Mouse (Mus musculus) right cerebral cortex, postnatal 10 days (tissue): ENCODE results near the gene Eml1.

ENCODE experiments used
- DNase-seq, 2 experiments: peaks; one replicate each; pipeline ENCODE4 v3.0.0; 2021; ENCODE audit warnings: low spot score in 2 of 2

The Eml1 gene

DNA sequence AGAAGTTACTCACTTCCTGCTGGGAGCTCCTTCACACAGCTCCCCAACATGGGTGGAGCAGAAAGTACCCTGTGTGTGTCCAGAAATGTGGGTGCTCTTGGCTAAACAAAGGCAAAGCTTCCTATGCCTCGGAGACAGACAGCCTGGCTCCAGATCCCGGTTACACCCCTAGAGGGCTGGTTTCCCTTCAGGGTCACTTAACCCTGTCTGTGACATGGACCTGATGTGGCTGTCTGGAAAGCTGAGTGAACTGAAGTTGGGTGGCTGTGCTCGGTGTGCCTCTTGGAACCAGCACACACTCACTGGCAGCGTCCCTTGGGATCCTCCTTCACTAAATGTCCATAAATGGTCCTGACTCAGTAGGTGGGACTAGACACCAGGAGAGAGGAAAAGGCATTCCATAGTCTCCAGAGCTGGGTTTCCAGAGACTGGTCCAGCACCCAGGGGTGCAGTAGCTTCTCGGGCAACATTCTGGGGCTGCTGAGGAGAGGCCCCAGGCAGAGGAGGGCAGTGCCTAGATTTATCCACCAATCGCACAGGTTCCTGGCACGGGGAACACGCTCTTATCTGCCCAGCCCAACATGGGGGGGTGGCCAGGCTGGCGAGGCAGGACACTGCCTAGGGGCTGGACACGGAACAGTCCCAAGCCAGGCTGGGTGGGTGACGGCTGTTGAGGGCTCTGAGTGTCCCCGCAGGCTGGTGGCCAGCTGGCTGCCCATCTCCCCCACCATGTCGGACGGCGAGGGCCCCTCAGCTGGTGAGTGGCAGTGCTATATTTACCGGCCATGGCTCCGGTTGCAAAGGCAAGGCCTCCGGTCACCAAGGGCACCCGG lies at the start of gene Eml1:
TSS of gene Eml1 (plus strand) at position 362 of the 833 bp plus-strand sequence.
- DNase-seq: no peak

DNA sequence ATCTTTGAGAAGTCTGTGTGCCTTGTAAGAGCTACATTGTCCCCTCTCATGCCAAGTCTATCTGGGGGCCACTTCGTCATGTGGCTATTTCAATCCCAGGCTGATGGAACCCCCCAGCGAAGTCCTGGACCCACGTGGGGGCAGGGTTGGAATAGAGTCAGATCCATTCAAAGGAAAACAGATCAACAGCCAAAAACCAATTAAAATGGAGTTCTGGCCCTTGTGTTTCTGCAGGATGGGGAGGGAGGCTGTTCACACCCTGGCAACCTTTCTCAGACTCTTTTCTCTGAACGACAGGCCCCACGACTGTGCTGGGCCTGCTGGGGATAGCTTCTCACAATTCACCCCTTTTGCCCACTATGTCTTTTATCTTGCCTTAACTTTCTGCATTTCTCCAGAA lies 44.4 kb upstream of the Eml1 start:
- DNase-seq: peak; percentile 63 to 68

DNA sequence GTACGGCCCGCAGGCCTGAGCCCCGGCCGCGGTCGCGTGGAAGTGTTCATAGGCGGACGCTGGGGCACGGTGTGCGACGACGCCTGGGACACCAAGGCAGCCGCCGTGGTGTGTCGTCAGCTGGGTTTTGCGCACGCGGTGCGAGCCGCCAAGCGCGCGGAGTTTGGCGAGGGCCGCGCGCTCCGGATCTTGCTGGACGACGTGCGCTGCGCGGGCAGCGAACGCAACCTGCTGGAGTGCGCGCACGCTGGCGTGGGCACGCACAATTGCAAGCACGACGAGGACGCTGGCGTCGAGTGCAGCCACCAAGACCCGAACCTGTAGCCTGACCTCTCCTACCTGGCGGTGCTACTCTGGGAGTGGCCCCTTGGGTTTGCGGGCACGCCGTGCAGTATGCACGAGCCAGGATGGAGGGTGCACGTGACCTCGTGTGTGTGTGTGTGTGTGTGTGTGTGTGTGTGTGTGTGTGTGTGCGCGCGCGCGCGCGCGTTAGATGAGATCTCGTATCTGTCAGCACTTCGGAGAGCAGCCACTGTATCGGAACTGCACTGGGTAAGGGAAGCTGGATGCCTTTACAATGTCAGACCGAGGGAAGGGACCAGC lies 42.8 kb upstream of the Eml1 start:
- DNase-seq: peak; percentile 91 to 94

DNA sequence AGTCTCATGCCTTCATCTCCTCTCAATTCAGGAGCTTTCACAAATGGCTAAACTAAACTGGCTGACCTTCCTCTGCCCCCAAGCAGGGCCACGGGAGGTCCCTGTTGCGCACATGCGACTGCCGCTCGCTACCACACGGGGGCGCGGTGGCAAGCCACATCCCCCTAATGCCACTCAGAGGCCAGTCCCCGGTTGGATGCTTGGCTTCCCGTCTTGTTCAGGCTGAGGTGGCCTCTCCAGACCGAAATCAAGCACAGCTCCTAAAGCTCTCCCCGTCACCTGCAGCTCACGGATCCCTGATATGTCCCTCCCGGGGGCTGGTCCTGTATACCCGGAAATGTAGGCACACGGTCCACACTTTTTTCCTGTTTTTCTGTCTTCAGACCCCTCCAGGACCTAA lies 37.7 kb upstream of the Eml1 start:
- DNase-seq: peak; percentile 87 to 90

DNA sequence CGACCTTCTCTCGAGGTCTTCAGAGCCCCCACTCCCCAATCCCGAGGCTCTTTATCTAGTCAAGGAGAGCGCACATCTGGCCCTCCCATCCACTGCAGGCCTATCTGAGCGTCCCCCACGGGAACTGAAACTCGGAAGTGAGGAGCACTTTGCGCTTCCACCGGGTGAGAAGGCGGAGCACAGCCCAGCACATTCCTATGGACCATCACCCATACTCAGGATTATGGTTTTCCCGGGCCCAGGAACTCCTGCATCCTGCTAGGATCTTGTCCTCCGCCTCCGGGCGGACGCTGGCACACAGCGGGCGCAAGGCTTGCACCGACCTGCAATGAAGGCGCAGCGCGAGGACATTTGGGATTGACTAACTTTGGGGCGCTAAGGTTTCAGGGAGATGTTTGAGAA lies 37.3 kb upstream of the Eml1 start:
- DNase-seq: no peak

DNA sequence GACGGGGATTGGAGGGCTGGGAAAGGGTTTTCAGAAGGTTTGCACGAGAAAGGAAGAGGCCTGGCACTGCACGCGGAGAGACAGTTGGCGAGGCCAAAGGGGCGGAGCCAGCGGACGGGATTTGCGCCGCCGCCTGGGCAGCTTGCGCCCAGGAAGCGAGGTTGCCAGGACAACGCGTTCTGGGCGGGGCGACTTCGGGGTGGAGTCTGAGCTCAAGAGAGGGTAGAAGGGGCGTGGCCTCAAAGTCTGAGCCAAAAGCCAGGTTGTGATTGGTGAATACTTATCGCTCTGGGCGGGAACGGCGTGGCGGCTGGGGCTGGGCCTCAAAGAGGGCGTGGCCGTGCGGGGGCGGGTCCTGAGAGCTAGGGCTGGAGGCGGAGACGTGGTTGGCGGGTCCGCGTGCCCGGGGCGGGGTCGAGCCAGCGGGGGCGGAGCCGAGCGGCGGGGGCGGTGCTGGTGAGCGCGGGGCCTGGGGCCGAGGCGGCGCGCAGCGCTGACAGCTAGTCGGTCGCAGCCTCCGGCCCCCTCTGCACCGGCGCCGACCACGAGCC lies 36.8 kb upstream of the Eml1 start, which contains the start of gene Cyp46a1:
TSS of gene Cyp46a1 (plus strand) at position 487 of the 551 bp plus-strand sequence.
- peak; percentile 100 for DNase-seq

DNA sequence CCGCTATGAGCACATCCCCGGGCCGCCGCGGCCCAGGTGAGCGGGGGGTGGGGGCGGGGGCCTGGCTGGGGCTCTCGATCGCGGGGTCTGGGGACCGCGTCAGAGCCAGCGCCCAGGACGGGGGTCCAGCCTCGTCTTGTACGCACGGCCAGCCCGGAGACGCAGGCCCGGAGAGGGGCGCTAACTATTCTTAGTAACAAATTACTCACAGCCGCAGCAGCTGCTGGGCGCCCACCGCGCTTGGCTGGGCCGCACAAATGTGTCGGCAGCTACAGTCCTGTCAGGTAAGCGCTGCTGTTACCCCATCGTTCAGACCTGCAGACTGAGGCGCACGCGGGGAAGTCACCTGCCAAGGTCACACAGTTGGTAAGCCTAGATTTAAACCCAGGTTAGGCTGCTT lies 36.2 kb upstream of the Eml1 start:
- DNase-seq: peak; percentile 63 to 67

DNA sequence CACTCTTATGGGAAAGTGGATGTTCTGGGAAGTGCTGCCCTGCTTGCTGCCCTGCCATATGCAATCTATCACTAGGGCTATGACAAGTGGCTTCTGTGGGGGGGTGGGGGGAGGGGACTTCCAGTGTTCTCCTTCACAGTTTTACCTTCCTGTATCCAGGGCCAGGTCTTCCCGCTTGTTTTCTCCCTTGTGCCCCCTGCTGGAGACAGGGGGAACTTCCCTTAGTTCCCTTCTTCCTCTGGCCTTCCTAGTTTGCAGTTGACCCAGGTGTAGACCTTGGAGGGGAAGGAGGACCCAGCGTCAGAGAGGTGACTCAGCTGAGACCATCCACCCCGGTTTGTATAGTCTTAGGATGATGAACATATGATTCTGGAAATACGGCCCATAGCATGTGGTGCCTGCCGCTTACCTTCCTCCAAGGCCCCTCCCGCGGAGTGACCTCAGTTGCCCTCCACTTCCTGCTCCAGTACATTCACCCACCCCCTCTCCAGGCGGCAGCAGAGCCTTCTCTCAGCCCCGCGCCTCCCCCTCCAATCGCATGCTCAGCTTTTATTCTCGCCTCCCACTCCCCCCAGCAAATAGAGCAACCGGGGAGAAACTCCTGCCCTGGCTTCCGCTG lies 32.1 kb upstream of the Eml1 start:
- peak in 1 of 2 experiments; percentile 67 for DNase-seq

DNA sequence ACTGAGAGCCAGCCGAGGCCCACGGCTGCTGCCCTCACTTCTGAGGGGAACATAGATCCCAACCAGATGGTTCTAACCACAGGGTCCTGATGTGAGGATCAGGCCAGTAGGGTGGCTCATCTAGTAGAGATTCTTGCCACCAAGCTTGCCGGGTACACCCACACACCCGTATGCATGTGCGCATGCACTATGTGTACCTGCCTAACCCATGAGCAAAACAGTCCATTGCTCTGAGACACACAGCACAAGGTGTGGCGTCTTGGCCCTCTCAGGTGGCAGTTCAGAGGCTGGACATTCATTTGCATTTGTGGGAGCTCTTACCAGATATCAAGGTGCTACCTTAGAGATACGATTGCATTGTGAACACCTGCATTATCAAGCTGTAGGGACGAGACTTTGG lies 22.6 kb upstream of the Eml1 start:
- DNase-seq: no peak

DNA sequence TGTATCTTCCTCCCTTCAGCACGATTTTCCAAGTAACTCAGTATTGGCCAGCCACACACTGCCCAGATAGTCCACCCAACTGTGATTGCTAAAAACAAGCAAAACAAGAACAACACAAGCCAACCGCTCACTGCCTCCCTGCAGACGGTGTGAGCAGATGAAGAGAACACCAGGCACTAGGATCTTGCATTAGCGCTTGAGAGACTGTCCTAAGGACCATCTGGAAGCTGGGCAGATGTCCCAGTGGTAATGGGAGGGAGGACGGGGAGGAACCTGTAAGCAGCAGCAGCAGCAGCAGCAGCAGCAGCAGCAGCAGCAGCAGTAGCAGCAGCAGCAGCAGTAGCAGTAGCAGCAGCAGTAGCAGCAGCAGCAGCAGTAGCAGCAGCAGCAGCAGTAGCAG lies 21.7 kb upstream of the Eml1 start:
- DNase-seq: peak; percentile 65 to 70

DNA sequence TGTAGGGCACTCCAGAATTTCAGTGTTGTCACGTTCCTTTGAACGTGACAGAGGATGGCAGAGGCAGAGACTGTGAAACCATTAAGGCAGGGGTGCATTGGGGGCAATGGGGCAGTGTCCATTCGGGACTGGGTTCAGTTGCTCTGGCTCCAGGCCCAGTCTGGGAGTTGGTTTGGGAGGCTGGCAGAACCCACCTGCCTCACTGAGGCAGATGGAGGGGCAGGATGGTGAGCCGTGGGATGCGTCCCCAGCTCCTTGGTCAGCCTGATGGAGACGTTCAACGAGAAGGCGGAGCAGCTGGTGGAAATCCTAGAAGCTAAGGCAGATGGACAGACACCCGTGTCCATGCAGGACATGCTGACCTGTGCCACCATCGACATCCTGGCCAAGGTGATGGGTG lies 19.8 kb upstream of the Eml1 start:
- no peak for DNase-seq

DNA sequence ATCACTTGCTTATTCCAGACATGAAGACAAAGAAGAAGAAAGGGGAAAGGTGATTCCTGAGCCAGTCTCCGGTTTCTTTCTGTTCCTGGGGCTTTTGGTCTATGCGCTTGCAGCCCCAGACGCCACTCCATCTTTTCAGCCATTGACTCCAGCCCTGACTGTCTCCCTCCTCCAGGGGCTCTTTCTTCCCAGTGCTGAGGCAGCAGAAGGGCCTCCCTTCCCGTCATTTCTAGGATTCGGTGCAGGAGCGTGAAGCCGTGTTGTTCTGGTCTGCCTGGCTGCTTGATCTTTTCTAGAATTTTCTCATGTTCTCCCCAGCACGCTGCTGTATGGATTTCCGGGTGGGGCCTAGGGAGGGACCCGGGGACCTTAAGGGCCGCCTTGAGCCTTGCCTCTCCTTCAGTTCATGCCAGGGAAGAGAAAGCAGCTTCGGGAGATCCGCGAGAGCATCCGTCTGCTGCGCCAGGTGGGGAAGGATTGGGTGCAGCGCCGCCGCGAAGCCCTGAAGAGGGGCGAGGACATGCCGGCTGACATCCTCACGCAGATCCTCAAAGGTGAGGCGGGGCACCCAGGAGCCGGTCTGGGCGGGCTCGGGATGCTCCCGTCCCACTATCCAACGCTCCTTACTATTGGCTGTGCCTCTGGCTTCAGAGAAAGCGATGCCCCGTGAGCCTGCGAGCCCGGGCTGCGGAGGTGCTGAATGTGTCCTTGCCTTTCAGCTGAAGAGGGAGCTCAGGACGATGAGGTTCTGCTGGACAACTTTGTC lies 18.2 kb upstream of the Eml1 start:
- DNase-seq: no peak

DNA sequence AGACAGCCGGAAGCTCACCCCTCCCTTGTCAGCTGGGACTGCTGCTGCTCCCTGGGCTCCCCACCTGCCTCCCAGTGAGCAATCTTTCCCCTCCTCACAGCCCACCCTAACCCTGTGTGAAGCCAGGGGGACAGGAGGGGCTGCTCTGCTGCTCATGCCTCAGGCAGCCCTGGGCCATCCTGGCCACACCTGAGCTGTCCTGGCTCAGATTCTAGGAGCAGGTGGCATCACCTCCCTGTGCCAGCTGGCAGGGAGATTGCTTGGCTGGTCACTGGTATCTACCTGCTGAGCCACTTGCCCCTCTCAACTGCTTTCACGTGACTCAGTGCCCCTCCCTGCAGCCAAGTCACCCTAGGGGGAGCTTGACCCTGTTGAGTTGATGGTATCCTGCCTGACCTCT lies 16.5 kb upstream of the Eml1 start:
- no peak for DNase-seq

DNA sequence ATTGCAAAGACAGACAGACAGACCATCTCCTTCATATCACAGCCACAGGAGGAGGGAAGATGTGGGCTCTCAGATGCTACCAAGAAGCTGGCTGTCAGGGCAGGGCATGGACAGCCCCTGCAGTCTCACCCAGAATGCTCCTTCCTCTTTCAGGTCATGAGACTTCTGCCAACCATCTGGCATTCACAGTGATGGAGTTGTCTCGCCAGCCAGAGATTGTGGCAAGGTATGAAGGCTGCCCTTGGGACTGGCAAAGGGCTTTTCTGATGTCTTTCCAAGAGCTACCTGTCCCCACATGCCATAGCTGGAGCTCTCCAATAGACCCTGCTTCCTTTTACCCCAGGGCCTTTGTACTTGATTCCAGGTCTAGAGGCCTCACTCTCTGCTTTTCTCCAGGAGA lies 15.5 kb upstream of the Eml1 start:
- no peak for DNase-seq

DNA sequence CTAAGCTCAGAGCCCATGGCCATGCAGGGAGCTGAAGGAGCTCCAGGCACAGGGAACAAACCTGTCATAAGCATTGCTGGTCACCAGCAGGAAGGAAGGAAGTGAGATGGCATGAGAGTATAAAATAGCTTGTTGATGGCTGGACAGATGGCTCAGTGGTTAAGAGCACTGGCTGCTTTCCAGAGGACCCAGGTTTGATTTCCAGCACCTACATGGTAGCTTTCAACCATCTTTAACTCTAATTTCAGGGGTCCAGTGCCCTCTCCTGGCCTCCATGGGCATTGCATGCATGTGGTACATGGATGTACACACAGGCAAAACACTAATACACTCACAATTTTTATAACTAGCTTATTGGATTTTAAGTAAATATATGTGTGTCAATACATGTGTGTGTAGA lies 14.8 kb upstream of the Eml1 start:
- DNase-seq: no peak

DNA sequence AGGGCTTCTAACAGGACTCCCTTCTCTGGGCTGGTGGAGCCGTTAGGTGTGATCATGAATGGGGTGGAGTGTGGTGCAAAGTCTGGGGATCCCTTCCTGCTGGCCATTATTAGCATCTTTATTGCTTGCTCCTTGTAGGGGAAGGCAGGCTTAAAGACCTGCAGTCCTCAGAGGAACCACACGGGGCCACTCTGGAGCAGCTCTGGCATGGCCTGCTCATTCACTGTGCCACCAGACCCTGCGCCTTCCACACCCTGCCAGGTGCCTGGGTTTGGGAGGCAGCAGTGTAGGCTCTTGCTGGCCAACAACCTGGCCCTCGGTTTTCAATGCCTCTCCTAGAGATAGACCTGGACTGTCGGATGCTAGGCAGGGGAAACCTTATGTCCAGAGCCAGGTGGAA lies 7.0 kb upstream of the Eml1 start:
- DNase-seq: peak; percentile 88 to 90

DNA sequence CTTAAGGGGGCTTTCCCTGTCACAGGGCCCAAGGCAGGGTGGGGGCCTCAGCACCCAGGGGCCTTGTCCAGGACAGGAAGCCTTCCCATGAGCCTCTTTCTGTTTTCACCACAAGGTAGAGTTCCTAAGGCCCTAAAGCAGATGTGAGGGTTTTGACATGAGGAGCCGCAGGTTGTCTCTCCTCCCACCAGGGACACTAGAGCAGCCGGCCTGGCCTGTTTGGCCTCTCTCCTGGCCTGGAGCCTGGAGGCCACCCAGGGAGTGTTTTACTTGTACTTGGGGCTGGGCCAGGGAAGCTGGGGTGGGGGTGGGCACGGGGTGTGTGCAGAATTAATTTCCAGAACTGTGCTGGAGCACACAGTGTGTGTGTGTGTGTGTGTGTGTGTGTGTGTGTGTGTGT lies 5.4 kb upstream of the Eml1 start:
- peak; percentile 67 to 68 for DNase-seq

DNA sequence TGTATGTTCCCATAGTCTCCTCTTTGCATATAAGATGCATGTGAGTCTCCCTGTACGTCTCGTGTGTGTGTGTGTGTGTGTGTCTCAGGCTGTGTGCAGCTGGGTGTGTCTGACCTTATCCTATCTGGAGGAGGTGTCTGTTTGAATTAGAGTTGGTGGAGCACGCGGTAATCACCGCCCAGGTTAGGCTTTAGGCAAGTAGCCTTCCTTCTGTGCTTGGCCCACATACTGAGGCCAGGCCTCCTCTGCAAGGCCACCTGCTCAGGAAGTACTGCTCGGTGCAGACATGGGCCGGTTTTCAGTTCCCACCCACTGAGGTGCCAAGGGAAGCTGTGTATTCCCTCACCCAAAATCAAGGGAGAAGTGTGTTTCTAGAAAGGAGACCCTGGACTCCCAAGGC lies 4.9 kb upstream of the Eml1 start:
- no peak for DNase-seq

DNA sequence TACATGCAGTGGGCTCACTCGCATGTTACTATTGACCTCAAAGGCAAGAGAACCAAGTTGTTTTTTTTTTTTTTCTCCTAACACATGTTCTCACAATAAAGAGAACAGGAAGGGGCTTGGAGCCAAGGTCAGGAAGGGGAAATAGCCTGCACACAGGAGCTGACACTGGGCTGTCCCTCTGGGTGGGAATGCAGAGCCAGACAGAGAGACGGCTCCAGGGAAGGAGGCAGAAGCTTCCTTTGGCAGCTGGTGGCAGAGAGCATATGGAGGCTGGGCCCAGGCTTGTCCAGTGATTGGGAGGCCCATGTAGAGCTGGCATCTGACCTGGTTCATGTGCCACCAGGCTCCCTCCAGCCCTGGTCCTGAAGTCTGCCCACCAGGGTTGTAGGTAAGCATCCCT lies 2.8 kb upstream of the Eml1 start:
- no peak for DNase-seq

DNA sequence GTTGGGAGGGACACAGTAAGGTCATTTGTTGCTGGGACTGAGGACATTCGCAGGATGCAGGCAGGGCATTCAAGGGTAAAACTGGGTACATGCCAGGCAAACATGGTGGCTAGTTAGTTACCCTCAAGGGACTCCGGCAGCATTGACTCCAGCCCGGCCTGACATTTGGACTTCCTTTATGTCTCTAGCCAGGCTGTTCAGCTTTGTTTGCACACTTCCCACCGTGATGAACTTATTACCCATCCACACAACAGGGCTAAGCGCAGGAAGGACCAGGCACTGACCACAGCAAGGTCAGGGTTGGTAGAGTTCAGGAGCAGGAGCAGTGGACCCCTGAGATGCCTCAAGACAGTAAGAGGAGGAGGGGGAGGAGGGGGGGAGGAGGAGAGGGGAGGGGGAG lies 1.8 kb upstream of the Eml1 start:
- DNase-seq: no peak

DNA sequence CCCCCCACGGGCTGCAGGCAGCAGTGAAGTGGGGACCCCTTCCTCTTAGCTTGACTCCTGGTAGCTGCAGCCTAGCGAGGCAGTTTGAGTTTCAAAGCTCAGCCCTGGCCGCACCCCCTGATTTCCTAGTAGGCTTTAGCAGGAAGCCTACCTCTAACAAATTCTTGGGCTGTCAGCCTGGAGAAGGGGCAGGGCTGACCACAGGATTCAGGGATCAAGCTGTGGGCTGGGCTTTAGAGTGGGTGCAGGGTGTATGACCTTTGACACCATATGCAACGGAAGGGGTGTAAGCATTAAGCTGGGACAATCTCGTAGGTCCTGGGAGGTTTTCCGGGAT lies 640 bp downstream of the Eml1 start:
- no peak for DNase-seq

DNA sequence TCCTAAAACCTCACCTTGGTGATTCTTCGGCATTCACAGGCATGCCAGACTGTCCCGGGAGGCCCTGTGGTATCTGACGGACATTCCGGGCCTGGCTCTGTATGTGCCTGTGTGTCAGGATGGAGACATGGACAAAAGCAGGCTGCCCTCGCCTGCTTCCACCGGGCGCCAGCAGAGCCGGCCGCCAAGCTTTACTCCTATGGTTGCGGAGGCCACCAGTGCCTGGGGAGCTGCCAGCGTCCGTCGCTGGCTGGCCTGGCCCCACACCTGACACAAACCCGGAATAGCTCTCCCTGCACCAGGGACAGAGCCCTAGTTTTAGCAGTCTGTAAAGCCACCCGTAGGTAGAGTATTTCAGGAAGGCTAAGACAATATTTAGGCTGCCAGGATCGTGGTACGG lies 1.5 kb downstream of the Eml1 start:
- DNase-seq: no peak
